Mouse (Mus musculus): ENCODE measurements at regions not wholly inside any gene's neighbourhood (a gene's known extent, or its start where the extent isn't known, plus 50 kb on each side); places are given as distances from the start of the nearest gene placed in this dataset.

DNA sequence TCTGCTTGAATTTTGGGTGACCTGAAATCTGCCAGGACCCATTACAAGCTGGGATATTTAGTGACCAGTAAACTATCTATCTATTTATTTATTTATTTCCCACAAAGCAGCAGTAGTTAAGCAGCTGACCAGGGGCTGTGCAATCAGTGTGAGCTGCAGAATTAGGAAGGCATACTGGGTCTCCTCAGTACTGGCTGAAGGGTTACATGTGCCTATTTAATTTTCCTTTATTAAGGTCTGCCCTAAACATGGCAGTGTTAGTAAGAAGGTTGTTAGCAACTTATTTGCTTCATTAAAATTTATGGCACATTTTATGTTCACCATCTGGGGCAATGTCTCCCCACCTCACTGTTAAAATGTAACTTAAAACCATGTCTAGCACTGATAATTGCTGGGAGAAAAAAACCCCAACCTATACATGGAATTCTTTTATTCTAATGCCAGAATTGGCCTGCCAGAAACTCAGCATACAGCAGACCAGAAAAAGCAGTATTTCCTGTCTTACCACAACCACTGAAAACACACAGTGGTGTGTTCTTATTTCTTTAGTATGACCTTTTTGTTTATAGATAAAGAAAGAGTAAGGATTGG, 484.3 kb upstream of the Nrsn1 start:
- TF ChIP-seq CTCF (IDR thresholded peaks at IDR 0.05; ENCODE audit: low read depth) (no peak), EP300 (IDR thresholded peaks at IDR 0.05; ENCODE audit: low read depth) (no peak)
